Mouse (Mus musculus): Measurements from ENCODE around the gene Sirt4. TPM values are rescaled to one million over a fixed set of nuclear protein-coding genes. Genes with fewer than 3 reads are reported as not detected.
"Not testable (repeated sequence)": the region's sequence is repeated elsewhere in the genome, so short reads cannot be mapped to it uniquely, and the experiment has no call there.

Gene Sirt4
- polyA plus RNA-seq, 1 experiment from 2014 or later: 37.1 TPM

- Histone ChIP-seq H3K4me3 (replicated peaks) (no peak overlapping the region), H3K27me3 (replicated peaks) (no peaks in the 10 kb centered on the region), H3K9ac (replicated peaks) (no peak overlapping the region), H3K36me3 (no peaks in the 10 kb centered on the region), H3K4me2 (no peak overlapping the region), H3K9me3 (replicated peaks) (no peaks in the 10 kb centered on the region), H3K27ac (replicated peaks) (no peak overlapping the region), H3K4me1 (no peaks in the 10 kb centered on the region)
- WGBS: 82% methylated on average over 12 of the region's 12 CpGs
- ATAC-seq (ENCODE audit: low FRiP score): no peak
Measured at GRCm38 (mm10) chr5:115500383-115500935, 15.9 kb upstream of the Sirt4 start.

- no peaks in the 10 kb centered on the region for H3K27me3 ChIP-seq (replicated peaks)
- H3K27ac ChIP-seq (replicated peaks): no peak overlapping the region
- no peaks in the 10 kb centered on the region for H3K36me3 ChIP-seq
- no peaks in the 10 kb centered on the region for H3K4me1 ChIP-seq
- H3K4me3 ChIP-seq (replicated peaks): no peak overlapping the region
- H3K9me3 ChIP-seq (replicated peaks): no peaks in the 10 kb centered on the region
- 66% methylated on average over 9 of the region's 9 CpGs for WGBS
- no peak overlapping the region for H3K9ac ChIP-seq (replicated peaks)
- no peak overlapping the region for H3K4me2 ChIP-seq
- ATAC-seq (ENCODE audit: low FRiP score): no peak
Measured at GRCm38 (mm10) chr5:115498307-115499240, 14.0 kb upstream of the Sirt4 start.

- ATAC-seq (ENCODE audit: low FRiP score): no peak
Measured at GRCm38 (mm10) chr5:115497033-115497432, 12.5 kb upstream of the Sirt4 start.

GRCm38 (mm10) chr5:115495618-115496017, 11.1 kb upstream of the Sirt4 start:
- not testable (repeated sequence) for H3K4me2 ChIP-seq; ATAC-seq (ENCODE audit: low FRiP score); H3K9me3 ChIP-seq (replicated peaks); H3K36me3 ChIP-seq; H3K9ac ChIP-seq (replicated peaks); H3K4me3 ChIP-seq (replicated peaks); H3K27me3 ChIP-seq (replicated peaks); H3K27ac ChIP-seq (replicated peaks)
- WGBS: 81% methylated on average over 3 of the region's 3 CpGs
- peaks cover 17% of the 10 kb centered on the region for H3K4me1 ChIP-seq

More at GRCm38 (mm10) chr5:115497033-115497432, 12.5 kb upstream of the Sirt4 start:
- Histone ChIP-seq H3K9me3 (replicated peaks) (no peaks in the 10 kb centered on the region), H3K4me2 (no peak overlapping the region), H3K4me1 (peaks cover 3% of the 10 kb centered on the region), H3K4me3 (replicated peaks) (no peak overlapping the region), H3K27ac (replicated peaks) (no peak overlapping the region), H3K27me3 (replicated peaks) (no peaks in the 10 kb centered on the region), H3K36me3 (no peaks in the 10 kb centered on the region), H3K9ac (replicated peaks) (no peak overlapping the region)
- 81% methylated on average over 7 of the region's 7 CpGs for WGBS

GRCm38 (mm10) chr5:115493441-115493840, 8.9 kb upstream of the Sirt4 start:
- Histone ChIP-seq H3K9ac (replicated peaks) (no peak overlapping the region), H3K4me2 (no peak overlapping the region), H3K9me3 (replicated peaks) (no peaks in the 10 kb centered on the region), H3K4me3 (replicated peaks) (no peak overlapping the region), H3K27me3 (replicated peaks) (no peaks in the 10 kb centered on the region), H3K4me1 (peaks cover 23% of the 10 kb centered on the region), H3K36me3 (no peaks in the 10 kb centered on the region), H3K27ac (replicated peaks) (peak overlapping the region; percentile 48)
- ATAC-seq (ENCODE audit: low FRiP score): no peak
- WGBS: 60% methylated on average over 5 of the region's 5 CpGs

- H3K9ac ChIP-seq (replicated peaks): no peak overlapping the region
- no peak overlapping the region for H3K4me3 ChIP-seq (replicated peaks)
- no peak for ATAC-seq (ENCODE audit: low FRiP score)
- no peak overlapping the region for H3K27ac ChIP-seq (replicated peaks)
- no peak overlapping the region for H3K4me2 ChIP-seq
- H3K36me3 ChIP-seq: no peaks in the 10 kb centered on the region
- 85% methylated on average over 6 of the region's 6 CpGs for WGBS
- H3K27me3 ChIP-seq (replicated peaks): no peaks in the 10 kb centered on the region
- H3K9me3 ChIP-seq (replicated peaks): no peaks in the 10 kb centered on the region
- peaks cover 26% of the 10 kb centered on the region for H3K4me1 ChIP-seq
Measured at GRCm38 (mm10) chr5:115492711-115493335, 8.3 kb upstream of the Sirt4 start.

- Histone ChIP-seq H3K4me3 (replicated peaks) (peak overlapping the region; percentile 25), H3K36me3 (no peaks in the 10 kb centered on the region), H3K9me3 (replicated peaks) (no peaks in the 10 kb centered on the region), H3K9ac (replicated peaks) (peak overlapping the region; percentile 38; the same call in 1 of the 2 replicates), H3K4me2 (peak overlapping the region; percentile 71), H3K4me1 (peaks cover 26% of the 10 kb centered on the region), H3K27ac (replicated peaks) (peak overlapping the region; percentile 24; the same call in 1 of the 2 replicates), H3K27me3 (replicated peaks) (no peaks in the 10 kb centered on the region)
- no peak for ATAC-seq (ENCODE audit: low FRiP score)
- WGBS: 2% methylated on average over 28 of the region's 28 CpGs
Measured at GRCm38 (mm10) chr5:115491771-115492322, 7.3 kb upstream of the Sirt4 start.

GRCm38 (mm10) chr5:115491076-115491475, 6.6 kb upstream of the Sirt4 start:
- Histone ChIP-seq H3K4me2 (peak overlapping the region; percentile 66), H3K9me3 (replicated peaks) (no peaks in the 10 kb centered on the region), H3K27me3 (replicated peaks) (no peaks in the 10 kb centered on the region), H3K27ac (replicated peaks) (peak overlapping the region; percentile 100; the same call in 1 of the 2 replicates), H3K36me3 (no peaks in the 10 kb centered on the region), H3K9ac (replicated peaks) (no peak overlapping the region), H3K4me1 (peaks cover 26% of the 10 kb centered on the region), H3K4me3 (replicated peaks) (no peak overlapping the region)
- no peak for ATAC-seq (ENCODE audit: low FRiP score)
- 27% methylated on average over 5 of the region's 5 CpGs for WGBS

GRCm38 (mm10) chr5:115490638-115491000, 6.1 kb upstream of the Sirt4 start:
- H3K9me3 ChIP-seq (replicated peaks): no peaks in the 10 kb centered on the region
- H3K4me2 ChIP-seq: peak overlapping the region; percentile 66
- no peak for ATAC-seq (ENCODE audit: low FRiP score)
- no peaks in the 10 kb centered on the region for H3K36me3 ChIP-seq
- no peak overlapping the region for H3K4me3 ChIP-seq (replicated peaks)
- peaks cover 26% of the 10 kb centered on the region for H3K4me1 ChIP-seq
- no peaks in the 10 kb centered on the region for H3K27me3 ChIP-seq (replicated peaks)
- H3K27ac ChIP-seq (replicated peaks): peak overlapping the region; percentile 100
- 9% methylated on average over 8 of the region's 8 CpGs for WGBS
- 0 out of 2 replicates have a peak overlapping the region, but pooled peaks have one; percentile 6 for H3K9ac ChIP-seq (replicated peaks)

- Histone ChIP-seq H3K27me3 (replicated peaks) (no peaks in the 10 kb centered on the region), H3K9ac (replicated peaks) (peak overlapping the region; percentile 87), H3K4me2 (peak overlapping the region; percentile 66), H3K36me3 (no peaks in the 10 kb centered on the region), H3K4me3 (replicated peaks) (peak overlapping the region; percentile 44), H3K4me1 (peaks cover 27% of the 10 kb centered on the region), H3K9me3 (replicated peaks) (no peaks in the 10 kb centered on the region), H3K27ac (replicated peaks) (peak overlapping the region; percentile 100)
- under 1% methylated on average over 50 of the region's 50 CpGs for WGBS
- peak; percentile 84 for ATAC-seq (ENCODE audit: low FRiP score)
Measured at GRCm38 (mm10) chr5:115489699-115490637, 5.4 kb upstream of the Sirt4 start.
